ENCODE assay signal across 29 mouse cellular contexts in the genomic region with DNA sequence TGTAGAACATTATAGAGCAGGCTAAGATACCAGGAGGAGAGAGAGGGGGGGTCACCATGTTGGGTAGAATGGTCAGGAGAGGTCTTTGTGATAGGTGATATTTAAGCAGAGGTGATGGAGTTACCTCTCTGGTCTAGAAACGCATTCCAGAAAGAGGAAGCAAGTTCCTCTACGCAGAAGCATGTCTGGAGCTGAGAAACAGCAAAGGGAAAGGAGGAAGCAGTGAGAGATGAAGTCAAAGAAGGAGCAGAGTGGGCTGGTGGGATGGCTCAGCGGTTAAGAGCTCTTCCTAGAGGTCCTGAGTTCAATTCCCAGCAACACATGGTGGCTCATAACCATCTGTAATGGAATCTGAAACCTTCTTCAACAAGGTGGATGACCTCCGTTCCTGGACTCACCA. TPM values are rescaled to one million over a fixed set of nuclear protein-coding genes. Genes with fewer than 3 reads are reported as not detected.
DNase-seq lines count a peak whose midpoint lies in the region; ATAC-seq and TF ChIP-seq lines count a peak whose summit lies in the region.
"Had no signal": no experiment of that assay in that cellular context is flagged by ENCODE, and none has a peak within 500 bp of the region (broad histone marks: within the 10 kb centered on the region; RNA-seq: fewer than 3 reads in every experiment).

No protein-coding gene starts in this region.

- no peak overlapping the region for H3K27ac ChIP-seq in MEL (ENCODE audit: control insufficient read depth, low read depth, low read length)
- H3K27ac ChIP-seq in forebrain, embryonic 13.5 days: no peak overlapping the region
- no peak overlapping the region for H3K27ac ChIP-seq in intestine, embryonic 15.5 days
- no peak overlapping the region for H3K27ac ChIP-seq in cerebellum, adult 2 months (ENCODE audit: insufficient read depth, low read length)
- H3K27ac ChIP-seq: embryonic facial prominence, embryonic 13.5 days; embryonic facial prominence, embryonic 15.5 days; forebrain, embryonic 10.5 days; forebrain, embryonic 12.5 days; forebrain, embryonic 15.5 days had no signal

- TF ChIP-seq POLR2A in MEL (IDR thresholded peaks at IDR 0.05; ENCODE audit: control insufficient read depth in 1 of 2, insufficient read depth in 1 of 2, low read depth in 1 of 2, low read length in 2 of 2, poor library complexity in 1 of 2): no peak
- no peak for TF ChIP-seq POLR2A in cerebellum, adult 2 months (IDR thresholded peaks at IDR 0.05; ENCODE audit: borderline replicate concordance, insufficient read depth, low read length)

- no peak for TF ChIP-seq RAD21 in MEL (IDR thresholded peaks at IDR 0.05; ENCODE audit: low read depth, low read length)

- no peaks in the 10 kb centered on the region for H3K9me3 ChIP-seq in MEL (replicated peaks; ENCODE audit: insufficient read depth, low read length)
- H3K9me3 ChIP-seq in forebrain, embryonic 13.5 days (replicated peaks): peaks cover 10% of the 10 kb centered on the region
- no peaks in the 10 kb centered on the region for H3K9me3 ChIP-seq in intestine, embryonic 15.5 days
- H3K9me3 ChIP-seq: embryonic facial prominence, embryonic 15.5 days; forebrain, embryonic 10.5 days; forebrain, embryonic 15.5 days had no signal

- H3K4me2 ChIP-seq in forebrain, embryonic 13.5 days: no peak overlapping the region
- no peak overlapping the region for H3K4me2 ChIP-seq in intestine, embryonic 15.5 days (replicated peaks)
- H3K4me2 ChIP-seq: embryonic facial prominence, embryonic 13.5 days; embryonic facial prominence, embryonic 15.5 days; forebrain, embryonic 12.5 days; forebrain, embryonic 15.5 days had no signal

- H3K79me2 ChIP-seq in MEL (ENCODE audit: control insufficient read depth, insufficient read depth, low read length, poor library complexity): no peaks in the 10 kb centered on the region

- peaks cover 0 to 19% of the 10 kb centered on the region in 2 experiments for H3K36me3 ChIP-seq in MEL (ENCODE audit: control insufficient read depth in 1 of 2, insufficient read depth in 2 of 2, low read length in 2 of 2)
- peaks cover 21% of the 10 kb centered on the region for H3K36me3 ChIP-seq in forebrain, embryonic 13.5 days (ENCODE audit: poor library complexity, severe bottlenecking)
- H3K36me3 ChIP-seq in intestine, embryonic 15.5 days: no peaks in the 10 kb centered on the region

- TF ChIP-seq CTCF in MEL (IDR thresholded peaks at IDR 0.05 in 2 of 3, conservative IDR thresholded peaks at IDR 0.05 in 1 of 3; ENCODE audit: control insufficient read depth in 1 of 3, insufficient read depth in 1 of 3, low read depth in 2 of 3, low read length in 3 of 3, poor library complexity in 1 of 3, severe bottlenecking in 1 of 3): no peak
- TF ChIP-seq CTCF in cerebellum, adult 2 months (IDR thresholded peaks at IDR 0.05; ENCODE audit: borderline replicate concordance, insufficient read depth, low read depth, low read length): no peak

- WGBS in forebrain, embryonic 13.5 days: 89% methylated on average over 4 of the region's 4 CpGs
- WGBS in intestine, embryonic 15.5 days: 80% methylated on average over 4 of the region's 4 CpGs
- WGBS in cerebellum, adult 2 months: 85% methylated on average over 4 of the region's 4 CpGs

- no peak for TF ChIP-seq EP300 in MEL (IDR thresholded peaks at IDR 0.05; ENCODE audit: low read depth in 1 of 2, low read length in 2 of 2)

- H3K4me1 ChIP-seq in MEL (ENCODE audit: control insufficient read depth in 1 of 2, insufficient read depth in 2 of 2, low read length in 2 of 2): peaks cover 3 to 20% of the 10 kb centered on the region in 2 experiments; a peak in 3 of 4 replicates
- no peaks in the 10 kb centered on the region for H3K4me1 ChIP-seq in forebrain, embryonic 13.5 days
- no peaks in the 10 kb centered on the region for H3K4me1 ChIP-seq in intestine, embryonic 15.5 days (replicated peaks)
- H3K4me1 ChIP-seq in cerebellum, adult 2 months (ENCODE audit: control insufficient read depth, insufficient read depth, low read length): no peaks in the 10 kb centered on the region
- H3K4me1 ChIP-seq: embryonic facial prominence, embryonic 13.5 days; embryonic facial prominence, embryonic 15.5 days; forebrain, embryonic 10.5 days; forebrain, embryonic 12.5 days; forebrain, embryonic 15.5 days had no signal

- DNase-seq in MEL (ENCODE audit: low read depth, low spot score): peak; percentile 63
- no peak for DNase-seq in cerebellum, adult 2 months
- DNase-seq: adrenal gland, adult 8-10 months; adrenal gland, postnatal 14 days; adrenal gland, postnatal 36 days; cerebellum, adult 11-12 months; cerebellum, adult 8-10 months; cerebellum, adult 9-11 months; cerebellum, postnatal 14 days; cerebellum, postnatal 36 days; embryo, embryonic 11 days; forebrain, postnatal 0 days had no signal

- no peak overlapping the region for H3K9ac ChIP-seq in MEL (ENCODE audit: control insufficient read depth, low read depth, low read length, poor library complexity, severe bottlenecking)
- H3K9ac ChIP-seq in forebrain, embryonic 13.5 days: no peak overlapping the region
- no peak overlapping the region for H3K9ac ChIP-seq in intestine, embryonic 15.5 days
- H3K9ac ChIP-seq: embryonic facial prominence, embryonic 13.5 days; embryonic facial prominence, embryonic 15.5 days; forebrain, embryonic 12.5 days; forebrain, embryonic 15.5 days; forebrain, postnatal 0 days had no signal

- peak; percentile 47 for ATAC-seq in granulocyte monocyte progenitor cell, adult 5-6 weeks (replicated peaks; ENCODE audit: poor library complexity, severe bottlenecking)
- ATAC-seq in megakaryocyte progenitor cell, adult 5-6 weeks (replicated peaks; ENCODE audit: poor library complexity): peak; percentile 38; the same call in 1 of the 2 replicates
- ATAC-seq in forebrain, embryonic 13.5 days: no peak
- ATAC-seq in intestine, embryonic 15.5 days: no peak
- ATAC-seq: forebrain, embryonic 15.5 days; forebrain, postnatal 0 days; Patski had no signal

- no peaks in the 10 kb centered on the region for H3K27me3 ChIP-seq in MEL (ENCODE audit: control insufficient read depth in 1 of 2, insufficient read depth in 2 of 2, low read length in 2 of 2)
- H3K27me3 ChIP-seq in forebrain, embryonic 13.5 days: no peaks in the 10 kb centered on the region
- H3K27me3 ChIP-seq in intestine, embryonic 15.5 days (replicated peaks): no peaks in the 10 kb centered on the region
- no peaks in the 10 kb centered on the region for H3K27me3 ChIP-seq in cerebellum, adult 2 months (ENCODE audit: control insufficient read depth, insufficient read depth, low read length)
- H3K27me3 ChIP-seq: embryonic facial prominence, embryonic 13.5 days; embryonic facial prominence, embryonic 15.5 days; forebrain, embryonic 12.5 days; forebrain, embryonic 15.5 days; Patski had no signal

- H3K4me3 ChIP-seq in MEL (ENCODE audit: control insufficient read depth in 1 of 2, insufficient read depth in 1 of 2, low read depth in 2 of 2, low read length in 2 of 2): no peak overlapping the region
- H3K4me3 ChIP-seq in forebrain, embryonic 13.5 days: no peak overlapping the region
- no peak overlapping the region for H3K4me3 ChIP-seq in intestine, embryonic 15.5 days (replicated peaks)
- H3K4me3 ChIP-seq in cerebellum, adult 2 months (replicated peaks; ENCODE audit: insufficient read depth, low read depth, low read length): no peak overlapping the region
- H3K4me3 ChIP-seq: embryonic facial prominence, embryonic 13.5 days; embryonic facial prominence, embryonic 15.5 days; erythroblast, embryonic 14.5 days; forebrain, embryonic 10.5 days; forebrain, embryonic 12.5 days; forebrain, embryonic 15.5 days had no signal

TF ChIP-seq in MEL, 35 proteins besides CTCF, POLR2A, EP300 and RAD21:
- TF ChIP-seq CHD2 (IDR thresholded peaks at IDR 0.05; ENCODE audit: low read length): no peak
- 0 out of 2 replicates have a peak, but pooled peaks have one; percentile 33 for TF ChIP-seq MXI1 (IDR thresholded peaks at IDR 0.05; ENCODE audit: low read depth, low read length)

RNA-seq across cellular contexts. Expression of a gene that starts 6.9 kb away (rescaled TPM):
- total RNA-seq in MEL (2012; rRNA removed): 15.7 and 19.7 TPM in 2 replicates
- 10 to 100 TPM; 50.5 to 76.8 TPM for polyA plus RNA-seq in MEL (2012; ENCODE audit: insufficient read depth in 1 of 2, insufficient read length in 2 of 2, low read depth in 1 of 2, low replicate concordance in 2 of 2, missing spikeins in 1 of 2)
- total RNA-seq in granulocyte monocyte progenitor cell, adult 5-6 weeks (2014; fragmentation: Nextera tagmentation): 65.3 and 71.3 TPM in 2 replicates
- 77.6 and 88.2 TPM in 2 replicates for total RNA-seq in granulocyte monocyte progenitor cell, adult 5-6 weeks (2017)
- total RNA-seq in megakaryocyte progenitor cell, adult 5-6 weeks (2015): 90.6 and 93.0 TPM in 2 replicates
- 60.4 and 62.9 TPM in 2 replicates for total RNA-seq in megakaryocyte progenitor cell, adult 5-6 weeks (2017)
- 13.9 and 16.0 TPM in 2 replicates for polyA plus RNA-seq in forebrain, embryonic 13.5 days (2015; fragmentation: Nextera tagmentation; extraction: Ambion mirVana)
- polyA plus RNA-seq in intestine, embryonic 15.5 days (2015; fragmentation: Nextera tagmentation; extraction: Ambion mirVana): 23.5 and 23.7 TPM in 2 replicates
- polyA plus RNA-seq in cerebellum, adult 2 months (2012; rRNA removed): 22.4 and 22.6 TPM in 2 replicates

RNA-seq across cellular contexts. Expression of a gene that starts 55.1 kb away (rescaled TPM):
- not detected in 2 replicates for total RNA-seq in MEL (2012; rRNA removed)
- polyA plus RNA-seq in MEL (2012; ENCODE audit: insufficient read depth in 1 of 2, insufficient read length in 2 of 2, low read depth in 1 of 2, low replicate concordance in 2 of 2, missing spikeins in 1 of 2): not detected
- not detected in 2 replicates for total RNA-seq in granulocyte monocyte progenitor cell, adult 5-6 weeks (2014; fragmentation: Nextera tagmentation)
- not detected in 2 replicates for total RNA-seq in granulocyte monocyte progenitor cell, adult 5-6 weeks (2017)
- not detected in 2 replicates for total RNA-seq in megakaryocyte progenitor cell, adult 5-6 weeks (2015)
- not detected in 2 replicates for total RNA-seq in megakaryocyte progenitor cell, adult 5-6 weeks (2017)
- polyA plus RNA-seq in forebrain, embryonic 13.5 days (2015; fragmentation: Nextera tagmentation; extraction: Ambion mirVana): not detected in 2 replicates
- polyA plus RNA-seq in intestine, embryonic 15.5 days (2015; fragmentation: Nextera tagmentation; extraction: Ambion mirVana): not detected in 2 replicates
- polyA plus RNA-seq in cerebellum, adult 2 months (2012; rRNA removed): 6.0 and 7.1 TPM in 2 replicates
- total RNA-seq: adrenal gland, adult 18-20 months; adrenal gland, adult 8-10 months; adrenal gland, postnatal 14 days; adrenal gland, postnatal 36 days; common myeloid progenitor, adult 5-6 weeks; ES-E14; forebrain, postnatal 0 days had no signal
- polyA plus RNA-seq: activated CD4-positive, CD25-positive, alpha-beta regulatory T cell, adult 4 months; C2C12; embryonic facial prominence, embryonic 11.5 days; embryonic facial prominence, embryonic 13.5 days; embryonic facial prominence, embryonic 15.5 days; erythroblast, embryonic 14.5 days; forebrain, embryonic 10.5 days; forebrain, embryonic 12.5 days; forebrain, embryonic 15.5 days; forebrain, postnatal 0 days had no signal

Comparison
In these comparisons a context has a peak if more than half of its experiments do, and no peak if none do; other contexts are left out.
1. ATAC-seq: peak in granulocyte monocyte progenitor cell, adult 5-6 weeks (single experiment) and megakaryocyte progenitor cell, adult 5-6 weeks (single experiment); none in forebrain, embryonic 13.5 days (single experiment) and intestine, embryonic 15.5 days (single experiment).